Comparison of ENCODE assay signal across 15 mouse cellular contexts in the genomic region with DNA sequence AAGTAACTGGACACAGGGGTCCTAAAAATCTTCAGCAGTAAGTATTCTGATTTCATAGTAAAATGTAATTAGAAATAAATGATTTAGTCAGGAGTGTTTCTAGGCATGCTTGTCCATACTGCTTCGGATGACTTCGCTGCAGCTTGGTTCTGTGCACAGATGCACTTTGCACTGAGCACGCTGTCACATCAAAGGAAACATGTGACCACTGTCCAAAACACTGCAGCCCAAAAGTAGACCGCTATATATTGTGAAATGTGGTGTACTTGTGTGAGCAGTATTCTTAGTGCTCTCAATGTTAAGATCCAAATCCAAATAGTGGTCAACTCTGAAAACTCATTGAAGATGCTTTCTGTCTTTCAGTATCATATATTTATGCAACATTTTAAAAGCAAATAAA.
"Had no signal": no experiment of that assay in that cellular context is flagged by ENCODE, and none has a peak within 500 bp of the region (broad histone marks: within the 10 kb centered on the region; RNA-seq: fewer than 3 reads in every experiment).

No protein-coding gene starts in this region.

- H3K27ac ChIP-seq: liver, embryonic 12.5 days; liver, embryonic 14.5 days; lung, embryonic 15.5 days; macrophage; midbrain, embryonic 13.5 days; midbrain, embryonic 15.5 days; neural tube, embryonic 12.5 days; stomach, embryonic 15.5 days; stomach, postnatal 0 days had no signal

- ATAC-seq: liver, embryonic 12.5 days; midbrain, embryonic 13.5 days; midbrain, embryonic 15.5 days had no signal

- DNase-seq: right cerebral cortex, postnatal 14 days; thymus, adult 2 months; thymus, postnatal 25 days; thymus, postnatal 4 days had no signal

- H3K9me3 ChIP-seq: liver, embryonic 12.5 days; lung, embryonic 15.5 days; megakaryocyte, embryonic 14.5 days; midbrain, embryonic 13.5 days; midbrain, embryonic 15.5 days; neural tube, embryonic 12.5 days; stomach, embryonic 15.5 days had no signal

- H3K36me3 ChIP-seq: liver, embryonic 12.5 days; lung, embryonic 15.5 days; midbrain, embryonic 13.5 days; midbrain, embryonic 15.5 days; neural tube, embryonic 12.5 days; stomach, embryonic 15.5 days had no signal

- H3K4me2 ChIP-seq: liver, embryonic 12.5 days; lung, embryonic 15.5 days; midbrain, embryonic 11.5 days; midbrain, embryonic 13.5 days; midbrain, embryonic 15.5 days; neural tube, embryonic 12.5 days; stomach, embryonic 15.5 days had no signal

- H3K4me3 ChIP-seq: liver, embryonic 12.5 days; lung, embryonic 15.5 days; megakaryocyte, embryonic 14.5 days; midbrain, embryonic 13.5 days; midbrain, embryonic 15.5 days; neural tube, embryonic 12.5 days; stomach, embryonic 15.5 days had no signal

- H3K4me1 ChIP-seq: liver, embryonic 12.5 days; lung, embryonic 15.5 days; megakaryocyte, embryonic 14.5 days; midbrain, embryonic 13.5 days; midbrain, embryonic 15.5 days; neural tube, embryonic 12.5 days; stomach, embryonic 15.5 days had no signal

- H3K9ac ChIP-seq: liver, embryonic 12.5 days; liver, embryonic 14.5 days; lung, embryonic 15.5 days; midbrain, embryonic 13.5 days; midbrain, embryonic 15.5 days; neural tube, embryonic 12.5 days; stomach, embryonic 15.5 days had no signal

- H3K27me3 ChIP-seq: liver, embryonic 12.5 days; lung, embryonic 15.5 days; megakaryocyte, embryonic 14.5 days; midbrain, embryonic 13.5 days; midbrain, embryonic 15.5 days; neural tube, embryonic 12.5 days; stomach, embryonic 15.5 days had no signal
